Mouse (Mus musculus) heart, adult 2 months (tissue): ENCODE results near the gene E130308A19Rik.

Experiments
- CTCF ChIP-seq: fragments of 200-600 bp; IDR thresholded peaks from 2 replicates; pipeline ENCODE4 v1.8.1; 2022; ENCODE audit warnings: antibody characterized with exemption, mild to moderate bottlenecking, moderate library complexity
- POLR2A ChIP-seq: fragments of 200-500 bp; IDR thresholded peaks from 2 replicates; pipeline ENCODE4 v1.6.1; 2011; ENCODE audit warnings: mild to moderate bottlenecking, low read depth, low read length, control low read depth; ENCODE audit not compliant: insufficient read depth

DNA sequence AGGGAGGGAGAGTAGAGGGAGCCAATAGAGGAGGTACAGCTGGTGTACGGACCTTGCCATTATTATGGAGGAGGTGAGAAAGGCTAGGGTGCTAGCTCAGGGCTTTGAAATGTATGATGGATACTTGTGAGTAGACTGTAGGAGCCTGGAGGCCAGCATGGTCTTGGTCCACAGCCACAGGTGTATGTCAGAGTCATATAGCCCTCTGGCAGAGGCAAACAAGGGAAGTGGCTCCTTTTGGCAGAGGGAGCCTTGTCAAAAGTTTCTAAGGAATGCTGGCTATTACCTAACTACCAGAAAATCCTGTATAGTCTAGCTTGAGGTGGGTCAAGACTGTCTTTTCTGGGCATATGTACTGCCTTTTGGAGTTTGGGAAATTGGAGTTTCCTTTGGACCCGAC lies 14.7 kb downstream of the E130308A19Rik start:
- no peak for TF ChIP-seq CTCF
- no peak for TF ChIP-seq POLR2A
